Mouse (Mus musculus): ENCODE measurements around the gene Ola1. TPM values are rescaled to one million over a fixed set of nuclear protein-coding genes. Genes with fewer than 3 reads are reported as not detected.

Ola1 gene
- polyA plus RNA-seq, 1 experiment from 2014 or later, result 99.2 TPM

DNA sequence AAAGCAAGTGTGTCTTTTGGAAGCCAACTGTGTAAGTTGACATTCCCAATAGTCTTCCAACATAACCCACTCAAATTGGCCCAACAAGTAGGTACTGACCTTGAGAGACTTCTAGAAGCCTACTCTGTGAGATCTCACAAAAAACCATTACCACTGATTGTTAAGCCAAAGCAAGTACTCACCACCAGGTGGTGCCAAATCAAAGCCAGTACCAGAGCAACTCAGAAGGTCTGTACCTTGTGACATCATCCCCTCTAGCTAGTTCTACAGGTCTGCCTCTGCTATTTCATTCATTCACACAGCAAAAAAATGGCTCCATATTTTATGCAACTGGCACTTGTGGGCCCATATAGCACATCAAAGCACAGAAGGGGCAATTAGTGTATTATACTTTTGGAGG lies 51.6 kb downstream of the Ola1 start:
- Histone ChIP-seq H3K27me3 (ENCODE audit: control insufficient read depth, insufficient read depth, low read length) (no peaks in the 10 kb centered on the region), H3K36me3 (ENCODE audit: control insufficient read depth, insufficient read depth, low read length) (no peaks in the 10 kb centered on the region), H3K4me2 (no peak overlapping the region), H3K9ac (ENCODE audit: low read length) (no peak overlapping the region), H3K27ac (ENCODE audit: low read depth, low read length) (no peak overlapping the region), H3K4me3 (ENCODE audit: low read depth, low read length) (no peak overlapping the region), H3K4me1 (ENCODE audit: control insufficient read depth, insufficient read depth, low read length) (no peaks in the 10 kb centered on the region), H3K9me3 (ENCODE audit: control insufficient read depth, low read length) (no peaks in the 10 kb centered on the region; the same call in 1 of the 2 replicates)
- ATAC-seq (ENCODE audit: low FRiP score) (no peak), DNase-seq (ENCODE audit: low spot score, missing footprints) (peak; percentile 86)

DNA sequence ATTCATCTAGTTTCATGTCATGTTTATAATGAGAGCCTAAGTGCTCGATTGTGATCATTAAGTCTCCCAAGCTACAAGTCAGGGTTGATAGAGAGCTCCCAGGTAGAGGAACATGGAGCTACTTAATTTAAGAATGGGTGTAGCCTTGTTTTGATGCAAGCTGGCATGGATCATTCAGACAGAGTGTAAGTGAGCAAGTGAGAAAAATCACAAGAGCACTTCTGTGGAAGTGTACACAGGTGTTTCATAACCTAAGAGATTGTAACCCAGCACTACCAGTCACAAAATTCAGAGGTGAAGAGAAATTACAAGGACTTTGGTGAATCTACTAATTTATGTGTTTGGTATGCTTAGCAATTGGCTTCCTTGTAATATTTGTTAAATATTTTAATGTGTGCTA lies 54.1 kb downstream of the Ola1 start:
- Histone ChIP-seq H3K36me3 (ENCODE audit: control insufficient read depth, insufficient read depth, low read length) (no peaks in the 10 kb centered on the region), H3K9ac (ENCODE audit: low read length) (no peak overlapping the region), H3K27ac (ENCODE audit: low read depth, low read length) (no peak overlapping the region), H3K4me2 (no peak overlapping the region), H3K4me1 (ENCODE audit: control insufficient read depth, insufficient read depth, low read length) (no peaks in the 10 kb centered on the region), H3K27me3 (ENCODE audit: control insufficient read depth, insufficient read depth, low read length) (no peaks in the 10 kb centered on the region), H3K9me3 (ENCODE audit: control insufficient read depth, low read length) (no peaks in the 10 kb centered on the region; the same call in 1 of the 2 replicates), H3K4me3 (ENCODE audit: low read depth, low read length) (no peak overlapping the region)
- no peak for DNase-seq (ENCODE audit: low spot score, missing footprints)
- 83% methylated on average over 1 of the region's 1 CpGs for whole genome bisulfite sequencing
- ATAC-seq (ENCODE audit: low FRiP score), result no peak

DNA sequence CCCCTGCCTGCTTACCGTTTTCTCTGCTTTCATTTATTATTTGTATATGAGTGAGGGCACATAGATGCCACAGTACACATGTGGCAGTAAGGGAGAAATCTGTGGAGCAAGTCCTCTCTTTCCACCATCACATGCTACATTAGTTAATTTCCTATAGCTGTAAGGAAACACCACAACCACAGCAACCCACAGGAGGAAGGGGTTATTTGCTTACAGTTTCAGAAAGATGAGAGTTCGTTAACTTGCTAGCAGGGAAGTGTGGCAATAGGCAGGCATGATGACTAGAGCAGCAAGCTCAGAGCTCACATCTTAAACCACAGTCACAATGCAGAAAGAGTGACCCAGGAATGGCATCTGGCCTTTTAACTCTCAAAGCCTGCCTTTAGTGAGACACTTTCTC lies 58.0 kb downstream of the Ola1 start:
- Histone ChIP-seq H3K9me3 (ENCODE audit: control insufficient read depth, low read length) (no peaks in the 10 kb centered on the region; the same call in 1 of the 2 replicates), H3K9ac (ENCODE audit: low read length) (no peak overlapping the region), H3K36me3 (ENCODE audit: control insufficient read depth, insufficient read depth, low read length) (no peaks in the 10 kb centered on the region; the same call in 1 of the 2 replicates), H3K27me3 (ENCODE audit: control insufficient read depth, insufficient read depth, low read length) (no peaks in the 10 kb centered on the region), H3K27ac (ENCODE audit: low read depth, low read length) (no peak overlapping the region), H3K4me2 (no peak overlapping the region), H3K4me1 (ENCODE audit: control insufficient read depth, insufficient read depth, low read length) (peaks cover 4% of the 10 kb centered on the region), H3K4me3 (ENCODE audit: low read depth, low read length) (no peak overlapping the region)
- 87% methylated on average over 2 of the region's 2 CpGs for WGBS
- peak; percentile 37 for DNase-seq (ENCODE audit: low spot score, missing footprints)
- no peak for ATAC-seq (ENCODE audit: low FRiP score)

DNA sequence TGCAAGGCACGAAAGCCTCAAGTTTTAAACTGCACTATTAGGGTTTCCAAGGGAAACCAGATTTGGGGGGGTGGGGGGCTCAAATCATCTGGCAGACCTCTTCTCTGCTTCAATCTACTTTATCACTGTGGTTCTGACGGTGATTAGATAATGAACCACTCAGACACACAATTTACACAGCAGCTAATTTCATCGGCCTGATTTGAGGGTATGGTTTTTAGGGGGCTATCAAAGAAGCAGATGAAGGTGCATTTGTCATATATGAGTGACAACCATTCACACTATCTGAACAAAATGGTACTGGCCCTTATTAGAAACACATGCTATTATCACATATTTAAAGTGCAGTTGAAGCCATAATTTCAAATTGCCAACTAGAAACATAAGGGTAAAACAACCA lies 61.5 kb downstream of the Ola1 start:
- H3K4me3 ChIP-seq (ENCODE audit: low read depth, low read length), result no peak overlapping the region
- ATAC-seq (ENCODE audit: low FRiP score) (no peak), DNase-seq (ENCODE audit: low spot score, missing footprints) (peak; percentile 60)
- H3K27me3 ChIP-seq (ENCODE audit: control insufficient read depth, insufficient read depth, low read length), result no peaks in the 10 kb centered on the region
- H3K27ac ChIP-seq (ENCODE audit: low read depth, low read length), result no peak overlapping the region
- no peaks in the 10 kb centered on the region for H3K9me3 ChIP-seq (ENCODE audit: control insufficient read depth, low read length)
- peaks cover 4% of the 10 kb centered on the region for H3K4me1 ChIP-seq (ENCODE audit: control insufficient read depth, insufficient read depth, low read length)
- WGBS, result 86% methylated on average over 3 of the region's 3 CpGs
- no peaks in the 10 kb centered on the region; the same call in 1 of the 2 replicates for H3K36me3 ChIP-seq (ENCODE audit: control insufficient read depth, insufficient read depth, low read length)
- no peak overlapping the region for H3K9ac ChIP-seq (ENCODE audit: low read length)
- H3K4me2 ChIP-seq, result no peak overlapping the region

DNA sequence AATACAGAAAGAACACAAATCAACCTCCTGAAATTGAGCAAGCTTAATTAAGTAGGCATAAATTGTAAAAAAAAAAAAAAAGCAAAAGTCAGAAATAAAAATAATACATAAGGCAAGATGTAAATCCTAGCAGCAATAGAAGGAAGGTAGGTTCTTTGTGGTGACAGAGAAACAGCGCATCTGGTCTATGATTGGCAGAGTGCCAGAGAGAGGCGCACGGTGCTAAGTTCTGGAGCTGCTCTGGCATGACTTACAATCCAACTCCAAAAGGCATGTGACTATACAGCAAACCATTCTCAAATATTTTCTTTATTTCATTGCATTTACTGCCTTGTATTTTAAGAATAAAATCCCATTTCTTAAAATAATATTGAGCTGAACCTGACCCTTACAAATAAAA lies 68.2 kb downstream of the Ola1 start:
- no peak overlapping the region for H3K4me3 ChIP-seq (ENCODE audit: low read depth, low read length)
- ATAC-seq (ENCODE audit: low FRiP score), result no peak
- no peaks in the 10 kb centered on the region for H3K9me3 ChIP-seq (ENCODE audit: control insufficient read depth, low read length)
- no peaks in the 10 kb centered on the region for H3K4me1 ChIP-seq (ENCODE audit: control insufficient read depth, insufficient read depth, low read length)
- H3K27ac ChIP-seq (ENCODE audit: low read depth, low read length), result no peak overlapping the region
- no peak for DNase-seq (ENCODE audit: low spot score, missing footprints)
- H3K9ac ChIP-seq (ENCODE audit: low read length), result no peak overlapping the region
- no peaks in the 10 kb centered on the region for H3K36me3 ChIP-seq (ENCODE audit: control insufficient read depth, insufficient read depth, low read length)
- H3K27me3 ChIP-seq (ENCODE audit: control insufficient read depth, insufficient read depth, low read length), result no peaks in the 10 kb centered on the region
- no peak overlapping the region for H3K4me2 ChIP-seq
- WGBS, result 92% methylated on average over 3 of the region's 3 CpGs

DNA sequence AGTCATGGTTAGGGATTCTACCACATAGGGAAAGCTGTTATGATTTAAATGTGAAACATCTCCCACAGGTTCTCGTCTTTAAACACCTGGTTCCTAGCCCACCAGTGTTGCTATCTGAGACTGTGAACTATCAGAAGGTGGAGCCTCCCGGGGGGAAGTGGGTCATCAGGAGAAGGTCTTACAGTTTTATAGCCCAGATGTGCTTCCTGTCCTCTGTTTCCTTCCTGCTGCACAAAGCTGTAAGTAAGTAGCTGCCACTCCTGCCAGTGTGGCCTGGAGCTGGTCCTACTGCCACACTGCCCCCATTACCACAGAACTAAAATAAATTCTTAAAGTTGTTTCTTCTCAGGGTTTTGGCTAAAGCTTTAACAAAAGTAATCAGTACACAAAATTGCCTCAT lies 72.6 kb downstream of the Ola1 start:
- H3K27ac ChIP-seq (ENCODE audit: low read depth, low read length), result no peak overlapping the region
- H3K4me2 ChIP-seq, result no peak overlapping the region
- no peak for ATAC-seq (ENCODE audit: low FRiP score)
- H3K27me3 ChIP-seq (ENCODE audit: control insufficient read depth, insufficient read depth, low read length), result no peaks in the 10 kb centered on the region
- no peak overlapping the region for H3K9ac ChIP-seq (ENCODE audit: low read length)
- H3K4me1 ChIP-seq (ENCODE audit: control insufficient read depth, insufficient read depth, low read length), result peaks cover 6% of the 10 kb centered on the region
- no peak for DNase-seq (ENCODE audit: low spot score, missing footprints)
- H3K9me3 ChIP-seq (ENCODE audit: control insufficient read depth, low read length), result no peaks in the 10 kb centered on the region
- 83% methylated on average over 2 of the region's 2 CpGs for WGBS
- H3K36me3 ChIP-seq (ENCODE audit: control insufficient read depth, insufficient read depth, low read length), result no peaks in the 10 kb centered on the region
- H3K4me3 ChIP-seq (ENCODE audit: low read depth, low read length), result no peak overlapping the region

DNA sequence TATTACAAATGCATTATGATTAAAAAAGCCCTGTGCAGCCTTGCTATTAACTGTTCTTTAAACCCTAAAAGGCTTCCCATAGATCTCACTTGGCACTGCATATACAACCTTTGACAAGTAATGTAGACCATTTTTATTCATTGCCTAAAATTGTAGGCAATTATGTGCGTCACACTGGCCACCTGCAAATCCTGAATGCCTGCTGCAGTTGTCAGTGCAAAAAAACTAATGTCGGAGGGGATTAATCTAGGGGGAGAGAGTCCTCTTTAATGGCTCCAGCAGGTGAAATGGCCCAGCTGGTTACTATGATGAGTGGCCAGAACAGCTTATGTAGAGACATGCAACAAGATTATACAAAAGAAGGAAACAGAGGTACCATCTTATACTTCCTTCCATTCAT lies 75.0 kb downstream of the Ola1 start:
- Histone ChIP-seq H3K4me3 (ENCODE audit: low read depth, low read length) (no peak overlapping the region), H3K36me3 (ENCODE audit: control insufficient read depth, insufficient read depth, low read length) (no peaks in the 10 kb centered on the region), H3K9ac (ENCODE audit: low read length) (no peak overlapping the region), H3K27ac (ENCODE audit: low read depth, low read length) (no peak overlapping the region), H3K9me3 (ENCODE audit: control insufficient read depth, low read length) (no peaks in the 10 kb centered on the region), H3K27me3 (ENCODE audit: control insufficient read depth, insufficient read depth, low read length) (no peaks in the 10 kb centered on the region), H3K4me1 (ENCODE audit: control insufficient read depth, insufficient read depth, low read length) (peaks cover 6% of the 10 kb centered on the region), H3K4me2 (no peak overlapping the region)
- ATAC-seq (ENCODE audit: low FRiP score) (no peak), DNase-seq (ENCODE audit: low spot score, missing footprints) (peak; percentile 82)
- WGBS, result 16% methylated on average over 2 of the region's 2 CpGs

DNA sequence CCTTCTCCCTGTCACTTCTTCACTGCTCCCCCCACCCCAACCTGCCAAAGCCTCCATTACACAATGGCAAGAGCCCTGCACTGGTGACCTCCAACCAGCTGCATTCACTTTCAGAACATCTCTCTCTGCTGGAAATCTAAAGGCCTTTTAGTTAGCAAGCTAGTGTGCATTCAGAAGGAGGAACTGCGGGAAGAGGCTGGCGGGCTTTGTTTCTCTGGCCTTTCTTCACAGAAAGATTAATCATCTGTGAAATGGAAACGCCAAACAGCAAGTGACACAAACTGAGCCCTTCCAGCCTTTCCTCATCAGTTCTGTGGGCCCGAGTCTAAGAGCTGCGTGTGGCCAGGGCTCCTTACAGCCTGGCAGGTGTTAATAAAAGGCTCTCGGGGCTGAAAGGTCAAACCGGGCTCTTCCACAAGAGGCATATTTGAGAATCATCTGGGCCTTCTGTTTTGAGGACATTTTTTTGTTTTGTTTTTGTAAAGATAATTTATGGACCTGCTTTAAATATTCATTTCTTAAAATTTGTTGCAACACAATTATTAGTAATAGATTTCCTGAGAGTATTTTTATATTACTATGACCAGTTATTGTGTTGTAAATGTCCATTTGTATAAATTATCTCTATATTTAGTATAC lies 75.8 kb downstream of the Ola1 start:
- H3K9me3 ChIP-seq (ENCODE audit: control insufficient read depth, low read length), result no peaks in the 10 kb centered on the region
- DNase-seq (ENCODE audit: low spot score, missing footprints), result peak; percentile 91
- no peak overlapping the region for H3K4me3 ChIP-seq (ENCODE audit: low read depth, low read length)
- 0 out of 2 replicates have a peak overlapping the region, but pooled peaks have one; percentile 21 for H3K27ac ChIP-seq (ENCODE audit: low read depth, low read length)
- peaks cover 6% of the 10 kb centered on the region for H3K4me1 ChIP-seq (ENCODE audit: control insufficient read depth, insufficient read depth, low read length)
- no peak overlapping the region for H3K4me2 ChIP-seq
- H3K27me3 ChIP-seq (ENCODE audit: control insufficient read depth, insufficient read depth, low read length), result no peaks in the 10 kb centered on the region
- H3K36me3 ChIP-seq (ENCODE audit: control insufficient read depth, insufficient read depth, low read length), result no peaks in the 10 kb centered on the region
- 8% methylated on average over 7 of the region's 7 CpGs for WGBS
- H3K9ac ChIP-seq (ENCODE audit: low read length), result no peak overlapping the region
- peak; percentile 90 for ATAC-seq (ENCODE audit: low FRiP score)

DNA sequence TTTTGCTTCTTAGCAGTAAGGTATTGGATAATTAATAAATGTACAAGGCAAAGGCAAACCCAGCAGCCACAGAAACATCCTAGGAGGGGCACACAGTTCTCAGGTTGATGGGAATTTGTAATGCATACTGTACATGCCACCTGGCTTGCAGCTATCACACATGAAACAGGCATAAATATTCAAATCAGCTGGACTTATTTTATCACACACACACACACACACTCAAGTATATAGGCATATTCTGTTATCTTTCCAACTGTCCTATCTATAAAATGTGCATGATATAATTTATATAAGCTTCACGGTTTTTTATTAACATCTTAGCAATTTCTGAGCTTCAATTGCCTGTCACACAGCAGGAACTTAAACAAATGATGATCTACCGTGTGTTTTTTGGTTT lies 85.8 kb downstream of the Ola1 start:
- Histone ChIP-seq H3K27me3 (ENCODE audit: control insufficient read depth, insufficient read depth, low read length) (no peaks in the 10 kb centered on the region), H3K27ac (ENCODE audit: low read depth, low read length) (no peak overlapping the region), H3K4me2 (no peak overlapping the region), H3K36me3 (ENCODE audit: control insufficient read depth, insufficient read depth, low read length) (no peaks in the 10 kb centered on the region), H3K4me3 (ENCODE audit: low read depth, low read length) (no peak overlapping the region), H3K9me3 (ENCODE audit: control insufficient read depth, low read length) (no peaks in the 10 kb centered on the region), H3K9ac (ENCODE audit: low read length) (no peak overlapping the region), H3K4me1 (ENCODE audit: control insufficient read depth, insufficient read depth, low read length) (no peaks in the 10 kb centered on the region)
- DNase-seq (ENCODE audit: low spot score, missing footprints) (peak; percentile 57), ATAC-seq (ENCODE audit: low FRiP score) (no peak)
- 96% methylated on average over 2 of the region's 2 CpGs for WGBS
